Mouse (Mus musculus) forebrain, embryonic 10.5 days (tissue): ENCODE measurements around the gene Gm10153. TPM values are rescaled to one million over a fixed set of nuclear protein-coding genes. Genes with fewer than 3 reads are reported as not detected.
"Not testable (repeated sequence)": the region's sequence is repeated elsewhere in the genome, so short reads cannot be mapped to it uniquely, and the experiment has no call there.

Experiments used
- DNase-seq: peaks from one replicate; pipeline ENCODE4 v3.0.0-alpha.2; 2017; ENCODE audit warnings: low spot score; ENCODE audit errors: extremely low spot score
- H3K27ac ChIP-seq: fragments of 300-500 bp; sonication (generic); 2 replicates; pipeline ENCODE4 v1.5.1; 2016; ENCODE audit warnings: mild to moderate bottlenecking
- H3K27me3 ChIP-seq: fragments of 300-500 bp; sonication (generic); 2 replicates; pipeline ENCODE4 v1.6.1; 2016; ENCODE audit warnings: mild to moderate bottlenecking; ENCODE audit not compliant: poor library complexity, severe bottlenecking
- H3K36me3 ChIP-seq: fragments of 300-500 bp; sonication (generic); replicated peaks from 2 replicates; pipeline ENCODE4 v1.6.1; 2016; ENCODE audit warnings: mild to moderate bottlenecking, moderate library complexity
- H3K4me1 ChIP-seq: fragments of 300-500 bp; sonication (generic); 2 replicates; pipeline ENCODE4 v1.6.1; 2016
- H3K4me3 ChIP-seq: fragments of 300-500 bp; sonication (generic); 2 replicates; pipeline ENCODE4 v1.5.1; 2016; ENCODE audit warnings: mild to moderate bottlenecking, moderate library complexity
- H3K9me3 ChIP-seq: fragments of 300-500 bp; sonication (generic); 2 replicates; pipeline ENCODE4 v1.6.1; 2016; ENCODE audit warnings: mild to moderate bottlenecking, moderate library complexity
- WGBS: fragments of 180-500 bp; shearing (Covaris S2); methylation state at CpG from one replicate; pipeline ENCODE4 v1.1.7; 2016; 5-methylcytosine and 5-hydroxymethylcytosine counted together
- polyA plus RNA-seq: library from polyadenylated mRNA; unstranded; fragments of >200 nt; fragmentation: Nextera tagmentation; extraction: Ambion mirVana; gene quantifications from 2 replicates; pipeline ENCODE4 v1.2.1, GENCODE M21; 2016

Gene Gm10153
- not detected in 2 replicates for polyA plus RNA-seq

DNA sequence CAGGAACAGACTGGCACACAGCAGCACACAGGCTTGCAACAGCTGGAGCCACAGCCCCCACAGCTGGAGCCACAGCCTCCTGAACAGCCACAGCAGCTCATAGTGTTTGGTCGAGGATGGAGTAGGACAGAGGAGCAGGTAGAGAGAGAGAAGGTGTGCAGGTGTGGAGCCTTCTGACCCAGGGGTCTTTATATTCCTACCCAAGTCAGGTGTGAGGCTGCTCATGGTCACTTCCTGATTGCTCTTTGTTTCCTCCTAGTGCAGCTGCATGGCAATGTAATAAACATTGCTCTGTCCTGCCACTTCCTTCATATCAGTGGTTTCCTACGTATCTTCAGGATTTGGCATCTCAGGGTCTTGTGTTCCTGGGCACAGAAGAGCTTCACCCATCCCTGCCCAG, at the start of gene Gm10153:
Gene Gm10153 (minus strand): TSS at position 101 of the 400 bp plus-strand sequence.
- Histone ChIP-seq H3K27me3 (no peaks in the 10 kb centered on the region), H3K4me1 (no peaks in the 10 kb centered on the region), H3K4me3 (no peak within 1 kb of the TSS), H3K27ac (no peak within 1 kb of the TSS), H3K9me3 (no peaks in the 10 kb centered on the region), H3K36me3 (no peaks in the 10 kb centered on the region)
- DNase-seq = no peak
- WGBS = 52% methylated on average over 2 of the region's 2 CpGs

GRCm38 (mm10) chr7:142231540-142231939, 41.4 kb upstream of the Gm10153 start:
- WGBS = 27% methylated on average over 1 of the region's 1 CpGs
- Histone ChIP-seq H3K27me3 (no peaks in the 10 kb centered on the region), H3K4me1 (peaks cover 6% of the 10 kb centered on the region), H3K36me3 (no peaks in the 10 kb centered on the region), H3K27ac (no peak overlapping the region), H3K9me3 (peaks cover 13% of the 10 kb centered on the region; the same call in 1 of the 2 replicates), H3K4me3 (no peak overlapping the region)
- no peak for DNase-seq

- not testable (repeated sequence) for H3K4me3 ChIP-seq, H3K9me3 ChIP-seq, DNase-seq, H3K27me3 ChIP-seq, H3K36me3 ChIP-seq, H3K27ac ChIP-seq, H3K4me1 ChIP-seq
- WGBS = 57% methylated on average over 3 of the region's 3 CpGs
These were observed 39.7 kb upstream of the Gm10153 start, which contains the start of gene Krtap5-5 for GRCm38 (mm10) chr7:142229871-142230270. Krtap5-5 (minus strand) TSS chr7:142229971.

- Histone ChIP-seq H3K27ac (0 out of 2 replicates have a peak overlapping the region, but pooled peaks have one; percentile 11), H3K9me3 (no peaks in the 10 kb centered on the region), H3K27me3 (no peaks in the 10 kb centered on the region), H3K4me1 (peaks cover 7% of the 10 kb centered on the region; the same call in 1 of the 2 replicates), H3K36me3 (no peaks in the 10 kb centered on the region), H3K4me3 (no peak overlapping the region)
- no peak for DNase-seq
- WGBS = 48% methylated on average over 2 of the region's 2 CpGs
These were observed 34.3 kb upstream of the Gm10153 start for GRCm38 (mm10) chr7:142224518-142224917.

DNA sequence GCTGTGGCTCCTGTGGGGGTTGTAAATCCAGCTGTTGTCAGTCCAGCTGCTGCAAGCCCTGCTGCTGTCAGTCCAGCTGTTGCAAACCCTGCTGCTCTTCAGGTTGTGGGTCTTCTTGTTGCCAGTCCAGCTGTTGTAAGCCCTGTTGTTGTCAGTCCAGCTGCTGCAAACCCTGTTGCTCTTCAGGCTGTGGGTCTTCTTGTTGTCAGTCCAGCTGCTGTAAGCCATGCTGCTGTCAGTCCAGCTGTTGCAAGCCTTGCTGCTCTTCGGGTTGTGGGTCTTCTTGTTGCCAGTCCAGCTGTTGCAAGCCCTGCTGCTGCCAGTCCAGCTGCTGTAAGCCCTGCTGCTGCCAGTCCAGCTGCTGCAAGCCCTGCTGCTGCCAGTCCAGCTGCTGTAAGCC, 21.9 kb upstream of the Gm10153 start:
- DNase-seq, H3K9me3 ChIP-seq, H3K27ac ChIP-seq, H3K4me3 ChIP-seq, H3K4me1 ChIP-seq, H3K27me3 ChIP-seq, H3K36me3 ChIP-seq: not testable (repeated sequence)
- 70% methylated on average over 1 of the region's 1 CpGs for WGBS

GRCm38 (mm10) chr7:142211559-142211958, 21.4 kb upstream of the Gm10153 start, which contains the start of gene Gm7579:
Gm7579 (plus strand) TSS chr7:142211859.
- H3K4me1 ChIP-seq = no peaks in the 10 kb centered on the region
- DNase-seq = no peak
- H3K27me3 ChIP-seq = no peaks in the 10 kb centered on the region
- no peak within 1 kb of the TSS for H3K4me3 ChIP-seq
- no peaks in the 10 kb centered on the region for H3K9me3 ChIP-seq
- H3K36me3 ChIP-seq = no peaks in the 10 kb centered on the region
- 75% methylated on average over 1 of the region's 1 CpGs for WGBS
- H3K27ac ChIP-seq = no peak within 1 kb of the TSS

- H3K9me3 ChIP-seq, H3K36me3 ChIP-seq, H3K4me3 ChIP-seq, DNase-seq, H3K27me3 ChIP-seq, H3K4me1 ChIP-seq, H3K27ac ChIP-seq: not testable (repeated sequence)
- 76% methylated on average over 5 of the region's 5 CpGs for WGBS
These were observed 16.7 kb upstream of the Gm10153 start for GRCm38 (mm10) chr7:142206891-142207290.

- H3K9me3 ChIP-seq = no peaks in the 10 kb centered on the region
- no peak overlapping the region for H3K4me3 ChIP-seq
- no peak overlapping the region for H3K27ac ChIP-seq
- H3K4me1 ChIP-seq = no peaks in the 10 kb centered on the region
- DNase-seq = no peak
- H3K27me3 ChIP-seq = 0 out of 2 replicates have a peak, but pooled peaks cover 3% of the 10 kb centered on the region
- no peaks in the 10 kb centered on the region for H3K36me3 ChIP-seq
These were observed 15.3 kb upstream of the Gm10153 start for GRCm38 (mm10) chr7:142205488-142205887.

DNA sequence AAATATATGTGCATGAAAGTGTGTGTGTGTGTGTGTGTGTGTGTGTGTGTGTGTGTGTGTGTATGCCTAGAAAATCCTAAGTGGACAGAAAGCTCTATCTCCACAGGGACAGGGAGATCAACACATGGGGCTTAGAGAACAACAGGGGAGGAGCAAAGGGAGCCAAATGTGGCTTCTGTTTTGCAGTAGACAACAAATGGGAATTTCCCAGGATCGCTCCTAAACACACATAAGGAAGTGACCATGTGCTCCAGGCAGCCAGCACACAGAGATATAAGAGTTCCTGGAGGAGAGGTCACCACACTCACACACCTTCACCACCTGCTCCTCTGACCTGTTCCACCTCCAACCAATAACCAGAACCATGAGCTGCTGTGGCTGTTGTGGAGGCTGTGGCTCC, 10.9 kb upstream of the Gm10153 start, which contains the start of gene Krtap5-3:
Gene Krtap5-3 (plus strand): TSS at position 301 of the 400 bp plus-strand sequence.
- Histone ChIP-seq H3K27ac (no peak within 1 kb of the TSS), H3K9me3 (no peaks in the 10 kb centered on the region), H3K4me3 (no peak within 1 kb of the TSS), H3K27me3 (0 out of 2 replicates have a peak, but pooled peaks cover 3% of the 10 kb centered on the region), H3K4me1 (no peaks in the 10 kb centered on the region), H3K36me3 (no peaks in the 10 kb centered on the region)
- 77% methylated on average over 1 of the region's 1 CpGs for WGBS
- no peak for DNase-seq

DNA sequence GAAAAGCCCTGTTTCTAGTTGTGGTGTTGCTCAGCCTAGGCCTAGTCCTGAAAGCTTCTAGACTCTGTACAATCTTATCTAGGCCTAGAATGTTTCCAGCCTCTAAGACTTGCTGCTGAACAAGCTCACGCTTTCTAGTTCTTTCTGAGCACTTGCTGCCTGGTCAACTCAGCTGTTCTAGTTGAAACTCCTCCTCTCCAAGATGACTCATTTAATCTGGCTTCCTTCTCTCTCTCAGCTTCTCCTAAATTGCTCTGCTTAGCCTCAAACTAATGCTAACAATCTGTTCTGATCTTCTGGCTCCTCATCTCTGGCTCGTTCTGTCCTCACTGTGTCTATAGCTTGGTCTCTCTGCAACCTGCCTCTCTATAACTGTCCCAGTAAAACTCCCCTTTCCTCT, 8.6 kb upstream of the Gm10153 start:
- no peaks in the 10 kb centered on the region for H3K9me3 ChIP-seq
- no peak overlapping the region for H3K27ac ChIP-seq
- DNase-seq = no peak
- no peaks in the 10 kb centered on the region for H3K4me1 ChIP-seq
- 0 out of 2 replicates have a peak, but pooled peaks cover 3% of the 10 kb centered on the region for H3K27me3 ChIP-seq
- WGBS = 80% methylated on average over 2 of the region's 2 CpGs
- no peaks in the 10 kb centered on the region for H3K36me3 ChIP-seq
- H3K4me3 ChIP-seq = no peak overlapping the region

- H3K27me3 ChIP-seq = no peaks in the 10 kb centered on the region
- WGBS = 80% methylated on average over 2 of the region's 2 CpGs
These were observed 2.0 kb downstream of the Gm10153 start for GRCm38 (mm10) chr7:142188156-142188555.

GRCm38 (mm10) chr7:142181021-142181420, 9.2 kb downstream of the Gm10153 start:
- DNase-seq = no peak
- H3K27ac ChIP-seq = no peak overlapping the region
- H3K36me3 ChIP-seq = no peaks in the 10 kb centered on the region
- no peaks in the 10 kb centered on the region for H3K27me3 ChIP-seq
- H3K4me1 ChIP-seq = no peaks in the 10 kb centered on the region
- H3K9me3 ChIP-seq = no peaks in the 10 kb centered on the region
- H3K4me3 ChIP-seq = no peak overlapping the region
- WGBS = 44% methylated on average over 1 of the region's 1 CpGs

More at GRCm38 (mm10) chr7:142188156-142188555, 2.0 kb downstream of the Gm10153 start:
- H3K36me3 ChIP-seq = no peaks in the 10 kb centered on the region
- H3K9me3 ChIP-seq = no peaks in the 10 kb centered on the region
- no peaks in the 10 kb centered on the region for H3K4me1 ChIP-seq
- DNase-seq = no peak
- no peak overlapping the region for H3K4me3 ChIP-seq
- no peak overlapping the region for H3K27ac ChIP-seq

GRCm38 (mm10) chr7:142178685-142179084, 11.5 kb downstream of the Gm10153 start:
- Histone ChIP-seq H3K36me3 (no peaks in the 10 kb centered on the region), H3K27ac (no peak overlapping the region), H3K4me3 (no peak overlapping the region), H3K9me3 (no peaks in the 10 kb centered on the region), H3K4me1 (no peaks in the 10 kb centered on the region), H3K27me3 (no peaks in the 10 kb centered on the region)
- WGBS = 81% methylated on average over 1 of the region's 1 CpGs
- no peak for DNase-seq

DNA sequence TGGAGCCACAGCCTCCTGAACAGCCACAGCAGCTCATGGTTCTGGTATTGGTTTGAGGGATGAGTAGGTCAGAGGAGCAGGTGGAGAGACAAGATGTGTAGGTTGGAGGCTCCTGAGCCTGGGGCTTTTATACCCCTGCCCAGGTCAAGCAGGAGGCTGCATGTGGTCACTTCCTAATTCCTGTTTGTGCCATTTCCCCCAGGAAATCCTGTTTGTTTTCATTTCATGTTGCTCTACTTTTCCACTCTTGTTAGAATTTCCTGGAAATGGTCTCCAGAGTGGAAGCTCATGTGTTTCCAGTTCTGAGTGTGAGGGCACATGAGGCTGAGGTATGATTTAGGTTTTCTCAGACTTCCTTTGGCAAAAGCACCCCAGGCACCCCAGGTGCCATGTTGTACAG, 14.3 kb downstream of the Gm10153 start, which contains the start of gene Krtap5-2:
Gene Krtap5-2 (minus strand): TSS at position 101 of the 400 bp plus-strand sequence.
- H3K4me1 ChIP-seq, H3K9me3 ChIP-seq, H3K36me3 ChIP-seq, H3K27me3 ChIP-seq, DNase-seq, H3K27ac ChIP-seq, H3K4me3 ChIP-seq: not testable (repeated sequence)
